Mouse (Mus musculus): ENCODE measurements around the gene Efcab12.

GRCm38 (mm10) chr6:115859258-115859657 lies 21.0 kb upstream of the Efcab12 start:
- TF ChIP-seq POLR2A (IDR thresholded peaks at IDR 0.05; ENCODE audit: control insufficient read depth in 1 of 2, insufficient read depth in 1 of 2, low read depth in 1 of 2, low read length in 2 of 2, poor library complexity in 1 of 2): no peak
- no peak for TF ChIP-seq CHD1 (IDR thresholded peaks at IDR 0.05; ENCODE audit: low read depth, low read length)
- no peak for TF ChIP-seq EP300 (IDR thresholded peaks at IDR 0.05; ENCODE audit: low read depth in 1 of 2, low read length in 2 of 2)
- TF ChIP-seq ZNF384 (IDR thresholded peaks at IDR 0.05; ENCODE audit: low read depth, low read length): no peak
- TF ChIP-seq CTCF (IDR thresholded peaks at IDR 0.05 in 2 of 3, conservative IDR thresholded peaks at IDR 0.05 in 1 of 3; ENCODE audit: control insufficient read depth in 1 of 3, insufficient read depth in 1 of 3, low read depth in 2 of 3, low read length in 3 of 3, poor library complexity in 1 of 3, severe bottlenecking in 1 of 3): no peak
- no peak for TF ChIP-seq KAT2A (conservative IDR thresholded peaks at IDR 0.05; ENCODE audit: low read depth, low read length)

Data from MEL (cell line).